Mouse (Mus musculus): Measurements from ENCODE around the gene Map3k20. TPM values are rescaled to one million over a fixed set of nuclear protein-coding genes. Genes with fewer than 3 reads are reported as not detected.

Gene Map3k20
- polyA plus RNA-seq, 1 experiment = 35.9 TPM

GRCm38 (mm10) chr2:72326491-72326890 is 41.1 kb downstream of the Map3k20 start:
- TF ChIP-seq CTCF (IDR thresholded peaks at IDR 0.05; ENCODE audit: insufficient read depth, low read length) (no peak), POLR2A (IDR thresholded peaks at IDR 0.05; ENCODE audit: borderline replicate concordance, extremely low read depth, low read depth, low read length) (no peak)
- Histone ChIP-seq H3K4me1 (ENCODE audit: control insufficient read depth, insufficient read depth, low read length) (peaks cover 17% of the 10 kb centered on the region), H3K4me3 (replicated peaks; ENCODE audit: extremely low read depth, low read depth, low read length) (no peak overlapping the region)
- DNase-seq = no peak
- 75% methylated on average over 6 of the region's 6 CpGs for WGBS

DNA sequence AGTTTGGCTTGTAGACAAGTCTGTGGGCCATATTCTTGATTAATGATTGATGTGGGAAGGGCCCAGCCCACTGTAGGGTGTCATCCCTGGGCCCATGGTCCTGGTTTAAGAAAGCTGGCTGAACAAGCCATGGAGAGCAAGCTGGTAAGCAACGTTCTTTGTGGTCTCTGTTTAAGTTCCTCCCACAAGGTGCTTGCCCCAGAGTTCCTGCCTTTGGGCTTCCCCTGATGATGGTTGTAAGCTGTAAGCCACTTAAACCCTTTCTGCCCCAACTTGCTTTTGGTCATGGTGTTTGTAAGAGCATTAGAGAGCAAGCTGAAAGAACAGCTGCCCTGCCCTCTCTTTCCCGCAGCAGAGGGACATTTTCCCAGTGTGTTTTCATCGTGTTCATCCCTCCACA is 43.0 kb downstream of the Map3k20 start:
- 81% methylated on average over 3 of the region's 3 CpGs for WGBS
- no peak for TF ChIP-seq CTCF (IDR thresholded peaks at IDR 0.05; ENCODE audit: insufficient read depth, low read length)
- TF ChIP-seq POLR2A (IDR thresholded peaks at IDR 0.05; ENCODE audit: borderline replicate concordance, extremely low read depth, low read depth, low read length) = no peak
- no peak overlapping the region for H3K4me3 ChIP-seq (replicated peaks; ENCODE audit: extremely low read depth, low read depth, low read length)
- H3K4me1 ChIP-seq (ENCODE audit: control insufficient read depth, insufficient read depth, low read length) = peaks cover 20% of the 10 kb centered on the region
- no peak for DNase-seq

- Histone ChIP-seq H3K4me1 (ENCODE audit: control insufficient read depth, insufficient read depth, low read length) (peaks cover 15% of the 10 kb centered on the region), H3K4me3 (replicated peaks; ENCODE audit: extremely low read depth, low read depth, low read length) (no peak overlapping the region)
- 40% methylated on average over 12 of the region's 12 CpGs for WGBS
- DNase-seq = no peak
- TF ChIP-seq CTCF (IDR thresholded peaks at IDR 0.05; ENCODE audit: insufficient read depth, low read length) (no peak), POLR2A (IDR thresholded peaks at IDR 0.05; ENCODE audit: borderline replicate concordance, extremely low read depth, low read depth, low read length) (no peak)
Measured at GRCm38 (mm10) chr2:72330955-72331481, 45.6 kb downstream of the Map3k20 start.

DNA sequence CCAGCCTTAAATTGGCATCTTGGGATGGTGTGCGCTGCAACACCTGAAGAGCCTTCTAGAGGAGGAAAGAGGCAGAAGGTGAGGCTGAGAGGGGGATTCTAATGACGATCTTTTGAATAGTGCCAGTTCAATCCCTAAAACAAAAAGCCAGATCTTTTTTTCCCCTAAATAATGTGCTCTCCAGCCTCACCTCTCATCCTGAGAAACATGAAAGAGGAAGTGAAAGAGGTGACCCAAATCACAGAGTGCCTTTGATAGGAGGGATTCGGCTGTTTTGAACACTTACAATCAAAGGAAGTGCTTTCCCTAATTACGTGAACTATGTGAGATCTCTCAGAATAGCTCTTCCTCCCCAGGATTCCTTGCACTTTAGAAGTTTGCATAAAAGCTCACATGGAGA is 46.6 kb downstream of the Map3k20 start:
- DNase-seq = no peak
- TF ChIP-seq CTCF (IDR thresholded peaks at IDR 0.05; ENCODE audit: insufficient read depth, low read length) (no peak), POLR2A (IDR thresholded peaks at IDR 0.05; ENCODE audit: borderline replicate concordance, extremely low read depth, low read depth, low read length) (no peak)
- Histone ChIP-seq H3K4me3 (replicated peaks; ENCODE audit: extremely low read depth, low read depth, low read length) (no peak overlapping the region), H3K4me1 (ENCODE audit: control insufficient read depth, insufficient read depth, low read length) (peaks cover 15% of the 10 kb centered on the region)
- WGBS = 48% methylated on average over 4 of the region's 4 CpGs

DNA sequence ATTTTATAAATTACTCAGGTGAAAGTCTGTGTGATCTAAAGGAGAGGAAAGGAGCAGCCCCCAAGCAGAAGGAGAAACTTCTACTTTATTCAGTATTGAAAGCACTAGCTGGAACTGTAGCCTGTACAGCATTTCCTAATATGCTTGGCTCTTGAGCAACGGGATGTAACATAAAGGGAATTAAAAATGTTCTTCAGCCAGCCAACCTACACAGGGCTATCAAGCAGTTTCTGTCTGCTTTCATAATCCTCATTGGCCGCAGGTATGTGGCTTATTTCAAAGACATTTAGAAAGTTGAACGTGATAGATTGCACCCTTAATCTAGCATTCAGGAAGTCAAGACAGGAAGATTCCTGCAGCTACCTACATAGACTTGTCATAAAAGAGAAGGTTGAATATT is 47.8 kb downstream of the Map3k20 start:
- no peak overlapping the region for H3K4me3 ChIP-seq (replicated peaks; ENCODE audit: extremely low read depth, low read depth, low read length)
- no peak for TF ChIP-seq POLR2A (IDR thresholded peaks at IDR 0.05; ENCODE audit: borderline replicate concordance, extremely low read depth, low read depth, low read length)
- TF ChIP-seq CTCF (IDR thresholded peaks at IDR 0.05; ENCODE audit: insufficient read depth, low read length) = no peak
- DNase-seq = no peak
- 57% methylated on average over 3 of the region's 3 CpGs for WGBS
- H3K4me1 ChIP-seq (ENCODE audit: control insufficient read depth, insufficient read depth, low read length) = peaks cover 15% of the 10 kb centered on the region

- DNase-seq = no peak
- WGBS = 80% methylated on average over 3 of the region's 3 CpGs
- peaks cover 6% of the 10 kb centered on the region for H3K4me1 ChIP-seq (ENCODE audit: control insufficient read depth, insufficient read depth, low read length)
- no peak overlapping the region for H3K4me3 ChIP-seq (replicated peaks; ENCODE audit: extremely low read depth, low read depth, low read length)
- TF ChIP-seq CTCF (IDR thresholded peaks at IDR 0.05; ENCODE audit: insufficient read depth, low read length) (no peak), POLR2A (IDR thresholded peaks at IDR 0.05; ENCODE audit: borderline replicate concordance, extremely low read depth, low read depth, low read length) (no peak)
Measured at GRCm38 (mm10) chr2:72336840-72337239, 51.4 kb downstream of the Map3k20 start.

GRCm38 (mm10) chr2:72345281-72345680 is 59.8 kb downstream of the Map3k20 start:
- DNase-seq = no peak
- H3K4me1 ChIP-seq (ENCODE audit: control insufficient read depth, insufficient read depth, low read length) = no peaks in the 10 kb centered on the region
- 65% methylated on average over 3 of the region's 3 CpGs for WGBS
- no peak overlapping the region for H3K4me3 ChIP-seq (replicated peaks; ENCODE audit: extremely low read depth, low read depth, low read length)
- no peak for TF ChIP-seq CTCF (IDR thresholded peaks at IDR 0.05; ENCODE audit: insufficient read depth, low read length)
- no peak for TF ChIP-seq POLR2A (IDR thresholded peaks at IDR 0.05; ENCODE audit: borderline replicate concordance, extremely low read depth, low read depth, low read length)

GRCm38 (mm10) chr2:72351329-72351728 is 65.9 kb downstream of the Map3k20 start:
- no peak for DNase-seq
- no peak for TF ChIP-seq CTCF (IDR thresholded peaks at IDR 0.05; ENCODE audit: insufficient read depth, low read length)
- TF ChIP-seq POLR2A (IDR thresholded peaks at IDR 0.05; ENCODE audit: borderline replicate concordance, extremely low read depth, low read depth, low read length) = no peak
- no peak overlapping the region for H3K4me3 ChIP-seq (replicated peaks; ENCODE audit: extremely low read depth, low read depth, low read length)
- H3K4me1 ChIP-seq (ENCODE audit: control insufficient read depth, insufficient read depth, low read length) = no peaks in the 10 kb centered on the region; the same call in 1 of the 2 replicates
- 70% methylated on average over 5 of the region's 5 CpGs for WGBS

GRCm38 (mm10) chr2:72351776-72352175 is 66.3 kb downstream of the Map3k20 start:
- 93% methylated on average over 8 of the region's 8 CpGs for WGBS
- TF ChIP-seq CTCF (IDR thresholded peaks at IDR 0.05; ENCODE audit: insufficient read depth, low read length) = no peak
- TF ChIP-seq POLR2A (IDR thresholded peaks at IDR 0.05; ENCODE audit: borderline replicate concordance, extremely low read depth, low read depth, low read length) = no peak
- Histone ChIP-seq H3K4me1 (ENCODE audit: control insufficient read depth, insufficient read depth, low read length) (no peaks in the 10 kb centered on the region; the same call in 1 of the 2 replicates), H3K4me3 (replicated peaks; ENCODE audit: extremely low read depth, low read depth, low read length) (no peak overlapping the region)
- DNase-seq = no peak

- Histone ChIP-seq H3K4me1 (ENCODE audit: control insufficient read depth, insufficient read depth, low read length) (no peaks in the 10 kb centered on the region; the same call in 1 of the 2 replicates), H3K4me3 (replicated peaks; ENCODE audit: extremely low read depth, low read depth, low read length) (no peak overlapping the region)
- TF ChIP-seq CTCF (IDR thresholded peaks at IDR 0.05; ENCODE audit: insufficient read depth, low read length) (no peak), POLR2A (IDR thresholded peaks at IDR 0.05; ENCODE audit: borderline replicate concordance, extremely low read depth, low read depth, low read length) (no peak)
- DNase-seq = no peak
Measured at GRCm38 (mm10) chr2:72352756-72353155, 67.3 kb downstream of the Map3k20 start.

All from lung, adult 2 months (tissue).